Mouse (Mus musculus): ENCODE results near the gene Trappc2l.

- TF ChIP-seq CTCF (IDR thresholded peaks at IDR 0.05; ENCODE audit: low read depth) (no peak), EP300 (optimal IDR thresholded peaks at IDR 0.05) (no peak)
Measured at GRCm38 (mm10) chr8:122574264-122574663, 37.2 kb upstream of the Trappc2l start.

Measured in stomach, postnatal 0 days (tissue).